Mouse (Mus musculus) heart, embryonic 10.5 days (tissue): Measurements from ENCODE around the gene Cuedc1. TPM values are rescaled to one million over a fixed set of nuclear protein-coding genes. Genes with fewer than 3 reads are reported as not detected.
"Not testable (repeated sequence)": the region's sequence is repeated elsewhere in the genome, so short reads cannot be mapped to it uniquely, and the experiment has no call there.

ENCODE experiments used
- DNase-seq: peaks from one replicate; pipeline ENCODE4 v3.0.0-alpha.2; 2017; ENCODE audit warnings: low spot score
- H3K27ac ChIP-seq: fragments of 300-500 bp; sonication (generic); 2 replicates; pipeline ENCODE4 v1.5.1; 2016; ENCODE audit warnings: mild to moderate bottlenecking
- H3K27me3 ChIP-seq: fragments of 300-500 bp; sonication (generic); 2 replicates; pipeline ENCODE4 v1.6.1; 2016; ENCODE audit warnings: mild to moderate bottlenecking; ENCODE audit not compliant: poor library complexity, insufficient read depth, severe bottlenecking
- H3K36me3 ChIP-seq: fragments of 300-500 bp; sonication (generic); 2 replicates; pipeline ENCODE4 v1.6.1; 2016; ENCODE audit warnings: mild to moderate bottlenecking, moderate library complexity
- H3K4me1 ChIP-seq: fragments of 300-500 bp; sonication (generic); 2 replicates; pipeline ENCODE4 v1.6.1; 2016; ENCODE audit warnings: mild to moderate bottlenecking
- H3K4me3 ChIP-seq: fragments of 300-500 bp; sonication (generic); 2 replicates; pipeline ENCODE4 v1.5.1; 2016; ENCODE audit warnings: mild to moderate bottlenecking, moderate library complexity
- H3K9me3 ChIP-seq: fragments of 300-500 bp; sonication (generic); 2 replicates; pipeline ENCODE4 v1.6.1; 2016; ENCODE audit warnings: mild to moderate bottlenecking, moderate library complexity
- WGBS: fragments of 180-500 bp; shearing (Covaris S2); methylation state at CpG from one replicate; pipeline ENCODE4 v1.1.7; 2016; 5-methylcytosine and 5-hydroxymethylcytosine counted together
- polyA plus RNA-seq: library from polyadenylated mRNA; unstranded; fragments of >200 nt; fragmentation: Nextera tagmentation; extraction: Ambion mirVana; gene quantifications from 2 replicates; pipeline ENCODE4 v1.2.1, GENCODE M21; 2016

Cuedc1 gene
- polyA plus RNA-seq, 1 experiment from 2014 or later, result 17.9 TPM

- Histone ChIP-seq H3K4me1 (peaks cover 38% of the 10 kb centered on the region), H3K36me3 (peaks cover 11% of the 10 kb centered on the region; the same call in 1 of the 2 replicates), H3K27me3 (peaks cover 72% of the 10 kb centered on the region), H3K4me3 (peak overlapping the region; percentile 53), H3K27ac (peak overlapping the region; percentile 71; the same call in 1 of the 2 replicates), H3K9me3 (no peaks in the 10 kb centered on the region)
- WGBS, result 5% methylated on average over 29 of the region's 29 CpGs
- DNase-seq, result no peak
These were observed 96.2 kb downstream of the Cuedc1 start for GRCm38 (mm10) chr11:88193824-88194696.

GRCm38 (mm10) chr11:88195699-88196098, 97.8 kb downstream of the Cuedc1 start:
- not testable (repeated sequence) for H3K9me3 ChIP-seq, H3K4me3 ChIP-seq, H3K36me3 ChIP-seq, H3K27ac ChIP-seq, DNase-seq
- peaks cover 61% of the 10 kb centered on the region for H3K27me3 ChIP-seq
- H3K4me1 ChIP-seq, result peaks cover 54% of the 10 kb centered on the region
- WGBS, result 73% methylated on average over 3 of the region's 3 CpGs

- peaks cover 67% of the 10 kb centered on the region for H3K4me1 ChIP-seq
- no peak overlapping the region for H3K27ac ChIP-seq
- DNase-seq, result no peak
- no peaks in the 10 kb centered on the region for H3K9me3 ChIP-seq
- no peak overlapping the region for H3K4me3 ChIP-seq
- 7% methylated on average over 2 of the region's 2 CpGs for WGBS
- H3K27me3 ChIP-seq, result peaks cover 46% of the 10 kb centered on the region
- H3K36me3 ChIP-seq, result no peaks in the 10 kb centered on the region
These were observed 99.3 kb downstream of the Cuedc1 start for GRCm38 (mm10) chr11:88197153-88197576.

GRCm38 (mm10) chr11:88198223-88198622, 100.4 kb downstream of the Cuedc1 start:
- H3K4me3 ChIP-seq, result no peak overlapping the region
- 49% methylated on average over 4 of the region's 4 CpGs for WGBS
- no peaks in the 10 kb centered on the region for H3K9me3 ChIP-seq
- H3K4me1 ChIP-seq, result peaks cover 67% of the 10 kb centered on the region
- H3K36me3 ChIP-seq, result no peaks in the 10 kb centered on the region
- DNase-seq, result no peak
- peaks cover 35% of the 10 kb centered on the region for H3K27me3 ChIP-seq
- no peak overlapping the region; the same call in 1 of the 2 replicates for H3K27ac ChIP-seq

GRCm38 (mm10) chr11:88201172-88201571, 103.3 kb downstream of the Cuedc1 start:
- WGBS, result 42% methylated on average over 2 of the region's 2 CpGs
- H3K4me3 ChIP-seq, result no peak overlapping the region
- H3K27me3 ChIP-seq, result peaks cover 10% of the 10 kb centered on the region; the same call in 1 of the 2 replicates
- no peak for DNase-seq
- peaks cover 69% of the 10 kb centered on the region for H3K4me1 ChIP-seq
- H3K36me3 ChIP-seq, result 0 out of 2 replicates have a peak, but pooled peaks cover 5% of the 10 kb centered on the region
- peak overlapping the region; percentile 92 for H3K27ac ChIP-seq
- H3K9me3 ChIP-seq, result no peaks in the 10 kb centered on the region

- Histone ChIP-seq H3K4me1 (peaks cover 69% of the 10 kb centered on the region), H3K9me3 (no peaks in the 10 kb centered on the region), H3K4me3 (no peak overlapping the region), H3K27ac (peak overlapping the region; percentile 92), H3K27me3 (peaks cover 9% of the 10 kb centered on the region; the same call in 1 of the 2 replicates), H3K36me3 (peaks cover 6% of the 10 kb centered on the region)
- WGBS, result 2% methylated on average over 2 of the region's 2 CpGs
- peak; percentile 87 for DNase-seq
These were observed 104.2 kb downstream of the Cuedc1 start for GRCm38 (mm10) chr11:88202077-88202476.

GRCm38 (mm10) chr11:88203712-88204532, 106.1 kb downstream of the Cuedc1 start, which contains the start of gene Mrps23:
Mrps23 (plus strand) TSS chr11:88204388.
- peak; percentile 98 for DNase-seq
- H3K4me1 ChIP-seq, result peaks cover 60% of the 10 kb centered on the region
- peaks cover 2% of the 10 kb centered on the region; the same call in 1 of the 2 replicates for H3K27me3 ChIP-seq
- H3K4me3 ChIP-seq, result peak within 1 kb of the TSS; percentile 76
- H3K27ac ChIP-seq, result peak within 1 kb of the TSS; percentile 92
- H3K9me3 ChIP-seq, result no peaks in the 10 kb centered on the region
- peaks cover 22% of the 10 kb centered on the region for H3K36me3 ChIP-seq
- under 1% methylated on average over 51 of the region's 51 CpGs for WGBS

GRCm38 (mm10) chr11:88204593-88205368, 106.9 kb downstream of the Cuedc1 start:
- 31% methylated on average over 30 of the region's 30 CpGs for WGBS
- peak overlapping the region; percentile 92 for H3K27ac ChIP-seq
- H3K36me3 ChIP-seq, result peaks cover 30% of the 10 kb centered on the region
- peaks cover 51% of the 10 kb centered on the region for H3K4me1 ChIP-seq
- H3K27me3 ChIP-seq, result no peaks in the 10 kb centered on the region
- no peak for DNase-seq
- no peaks in the 10 kb centered on the region for H3K9me3 ChIP-seq
- peak overlapping the region; percentile 76 for H3K4me3 ChIP-seq

- H3K9me3 ChIP-seq, H3K4me3 ChIP-seq, DNase-seq, H3K27me3 ChIP-seq, H3K27ac ChIP-seq: not testable (repeated sequence)
- Histone ChIP-seq H3K36me3 (peaks cover 48% of the 10 kb centered on the region), H3K4me1 (peaks cover 34% of the 10 kb centered on the region)
- WGBS, result 82% methylated on average over 8 of the region's 8 CpGs
These were observed 108.7 kb downstream of the Cuedc1 start for GRCm38 (mm10) chr11:88206576-88206975.

GRCm38 (mm10) chr11:88207697-88208096, 109.8 kb downstream of the Cuedc1 start:
- Histone ChIP-seq H3K4me3 (no peak overlapping the region), H3K27me3 (no peaks in the 10 kb centered on the region), H3K4me1 (peaks cover 23% of the 10 kb centered on the region), H3K9me3 (no peaks in the 10 kb centered on the region), H3K36me3 (peaks cover 54% of the 10 kb centered on the region), H3K27ac (no peak overlapping the region)
- 94% methylated on average over 2 of the region's 2 CpGs for WGBS
- no peak for DNase-seq

- Histone ChIP-seq H3K9me3 (no peaks in the 10 kb centered on the region), H3K4me1 (peaks cover 31% of the 10 kb centered on the region), H3K36me3 (peaks cover 49% of the 10 kb centered on the region), H3K27me3 (no peaks in the 10 kb centered on the region), H3K27ac (no peak overlapping the region), H3K4me3 (no peak overlapping the region)
- DNase-seq, result no peak
- WGBS, result 89% methylated on average over 5 of the region's 5 CpGs
These were observed 114.1 kb downstream of the Cuedc1 start for GRCm38 (mm10) chr11:88211824-88212582.
